Mouse (Mus musculus) adrenal gland, adult 2 months (tissue): ENCODE data around the gene Unc79. TPM values are rescaled to one million over a fixed set of nuclear protein-coding genes. Genes with fewer than 3 reads are reported as not detected.

Source experiments
- DNase-seq: peaks from one replicate; pipeline ENCODE4 v3.0.0; 2021
- microRNA-seq, 2 experiments: library from miRNA; unstranded; fragments of <30 nt; microRNA quantifications; one replicate each; pipeline ENCODE4 v1.2.0; 2021
- polyA plus RNA-seq: library from polyadenylated mRNA; depleted of rRNA; stranded (reverse); fragments of >200 nt; gene quantifications from 2 replicates; pipeline ENCODE4 v1.2.3, GENCODE M21; 2012; rRNA removed
- total RNA-seq, 2 experiments: library from RNA; stranded (reverse); gene quantifications; 2 replicates each; pipeline ENCODE4 v1.2.3; 2021

The Unc79 gene
- total and polyA plus RNA-seq, 3 experiments, result 1.5 to 8.1 (median 4.4) TPM

DNA sequence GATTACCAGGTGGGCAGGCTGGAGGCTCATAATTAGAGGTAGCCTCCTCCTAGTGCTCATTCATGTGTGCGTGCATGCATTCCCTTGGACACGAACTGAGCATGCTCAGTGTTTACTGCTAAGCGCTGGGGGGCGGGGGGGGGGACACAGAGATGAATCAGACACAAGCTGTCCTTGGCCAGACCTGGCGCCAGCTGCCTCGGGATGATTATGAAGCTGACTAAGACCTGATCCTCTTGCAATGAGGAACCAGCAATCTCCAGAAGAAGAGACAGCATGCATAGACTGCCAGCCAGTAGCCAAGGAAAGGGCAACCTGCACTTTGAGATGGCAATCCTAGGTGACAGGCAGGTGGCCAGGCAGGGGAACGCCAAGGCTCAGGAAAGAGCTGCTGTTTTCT is 256.9 kb downstream of the Unc79 start:
- peak; percentile 81 for DNase-seq

DNA sequence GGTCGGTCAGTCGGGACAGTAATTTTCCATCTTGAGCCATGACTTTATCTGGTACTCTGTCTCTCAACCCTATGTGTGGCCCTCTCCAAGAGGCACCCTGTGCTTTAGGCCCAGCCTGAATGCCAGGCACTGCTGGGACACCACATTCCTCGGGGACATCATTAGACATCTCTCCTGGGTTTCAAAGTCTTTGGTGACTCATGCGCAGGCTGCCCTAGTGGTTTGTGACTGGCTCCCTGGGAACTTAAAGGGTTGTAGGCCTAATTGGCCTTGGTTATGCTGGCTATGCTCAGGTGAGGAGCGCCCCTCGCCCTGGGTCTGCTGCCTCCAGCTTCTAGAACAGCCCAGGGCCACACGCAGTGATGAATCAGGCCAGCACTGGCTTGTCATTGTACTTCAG is 260.9 kb downstream of the Unc79 start:
- peak; percentile 40 for DNase-seq

DNA sequence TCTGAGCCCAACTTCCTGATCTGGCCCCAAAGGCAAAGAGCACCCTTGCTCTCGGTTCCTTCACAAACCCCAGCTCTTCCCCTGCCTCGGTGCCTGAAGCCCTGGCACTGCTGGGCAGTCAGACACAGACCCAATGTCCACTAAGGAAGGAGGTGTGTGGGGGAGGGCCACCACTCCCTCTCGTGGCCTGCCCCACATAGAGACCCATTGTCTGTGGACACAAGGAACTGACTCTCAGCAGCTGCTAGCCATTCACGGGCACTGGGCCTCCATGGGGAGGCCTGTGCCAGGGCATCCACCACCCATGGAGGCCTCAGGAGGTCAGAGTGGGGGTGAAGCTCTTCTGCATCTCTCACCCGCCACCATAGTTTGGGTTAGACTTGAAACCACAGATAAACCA is 262.4 kb downstream of the Unc79 start:
- DNase-seq, result no peak

DNA sequence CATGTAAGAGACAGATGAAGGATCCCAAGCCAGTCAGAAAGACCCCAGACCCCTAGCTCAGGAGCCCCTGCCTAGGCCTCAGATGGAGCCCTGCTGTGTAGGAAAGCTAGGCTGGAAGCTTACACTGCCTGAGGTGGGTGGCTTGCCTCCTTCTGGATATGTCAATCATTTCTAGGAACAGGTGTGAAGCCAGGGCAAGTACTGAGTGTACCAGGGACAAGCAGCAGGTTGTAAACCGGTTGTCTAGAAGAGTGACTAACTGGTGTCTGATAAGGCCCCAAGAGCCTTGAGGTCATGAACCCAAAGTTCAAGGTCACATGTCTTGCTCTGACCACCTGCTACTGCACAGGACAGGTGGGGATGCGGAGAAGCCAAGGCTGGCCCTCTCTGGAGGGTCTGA is 264.9 kb downstream of the Unc79 start:
- no peak for DNase-seq

DNA sequence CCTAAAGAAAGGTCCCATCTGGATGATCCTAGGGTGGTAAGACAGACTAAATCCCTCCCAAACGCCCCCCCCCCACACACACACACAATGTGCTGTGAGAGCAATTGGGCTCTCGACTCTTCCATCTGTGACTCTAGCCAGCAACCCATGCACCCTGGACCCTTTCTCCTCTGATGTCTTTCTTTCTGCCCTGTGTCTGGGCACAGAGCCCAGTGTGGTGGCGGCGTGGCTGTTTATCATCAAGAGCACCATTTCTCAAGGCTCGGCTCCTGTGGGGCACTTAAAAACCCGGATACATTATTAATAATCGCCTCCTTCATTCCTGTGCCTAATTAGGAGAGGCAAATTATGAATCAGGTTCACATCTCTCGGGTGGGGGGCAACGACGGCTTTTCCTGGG is 265.6 kb downstream of the Unc79 start:
- peak; percentile 78 for DNase-seq

DNA sequence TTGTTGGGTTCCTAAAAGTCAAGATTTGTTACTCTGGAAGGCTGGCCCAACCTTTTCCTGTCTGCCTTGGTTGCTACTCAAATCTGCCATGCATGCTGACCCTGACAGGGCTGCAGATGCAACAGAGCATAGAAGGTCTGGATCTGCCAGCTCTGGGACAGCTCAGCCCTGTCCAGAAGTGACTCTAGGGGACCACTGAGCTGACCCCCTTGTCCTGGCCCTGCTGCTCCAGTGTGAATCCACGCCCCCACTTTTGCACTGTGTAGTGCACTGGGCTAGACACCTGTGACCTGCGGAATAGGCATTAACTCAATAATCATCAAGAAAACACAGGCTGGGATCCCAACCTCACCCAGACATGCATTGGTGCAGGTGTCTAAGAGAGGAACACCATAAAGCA is 266.1 kb downstream of the Unc79 start:
- no peak for DNase-seq

DNA sequence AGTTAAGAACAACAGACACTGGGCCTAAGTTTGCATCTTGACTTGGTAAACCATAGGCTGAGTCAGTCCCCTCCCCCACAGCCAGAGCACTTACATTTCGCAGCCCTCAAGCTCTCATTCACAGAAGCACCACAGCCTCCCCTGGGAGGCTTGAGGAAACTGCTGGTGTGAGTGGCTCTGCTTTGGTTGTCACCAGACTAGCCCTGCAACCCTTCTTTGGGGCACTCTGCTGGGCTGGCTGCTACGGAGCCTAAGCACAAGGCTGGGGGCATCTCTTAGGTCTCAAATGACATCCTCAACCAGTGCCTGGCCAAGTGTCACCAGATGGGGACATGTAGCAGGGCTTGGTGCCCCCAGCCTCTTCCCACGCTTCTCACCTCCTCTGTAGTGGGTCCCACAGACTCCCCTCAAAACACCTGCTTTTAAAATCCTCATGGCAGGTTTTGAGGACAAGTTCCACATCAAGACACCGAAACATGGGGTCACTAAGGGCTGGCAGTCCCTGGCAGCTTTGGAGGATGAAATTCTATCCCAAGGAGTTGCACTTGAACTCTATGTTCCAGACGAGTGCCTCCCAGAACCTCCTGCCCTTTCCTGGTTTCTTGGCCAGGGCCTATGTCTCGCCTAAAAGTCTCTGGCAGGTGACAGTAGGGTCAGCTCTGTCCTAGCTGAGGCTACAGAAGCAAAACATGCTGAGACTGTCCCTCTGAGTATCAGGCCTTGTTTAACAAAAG is 267.4 kb downstream of the Unc79 start:
- DNase-seq, result no peak

DNA sequence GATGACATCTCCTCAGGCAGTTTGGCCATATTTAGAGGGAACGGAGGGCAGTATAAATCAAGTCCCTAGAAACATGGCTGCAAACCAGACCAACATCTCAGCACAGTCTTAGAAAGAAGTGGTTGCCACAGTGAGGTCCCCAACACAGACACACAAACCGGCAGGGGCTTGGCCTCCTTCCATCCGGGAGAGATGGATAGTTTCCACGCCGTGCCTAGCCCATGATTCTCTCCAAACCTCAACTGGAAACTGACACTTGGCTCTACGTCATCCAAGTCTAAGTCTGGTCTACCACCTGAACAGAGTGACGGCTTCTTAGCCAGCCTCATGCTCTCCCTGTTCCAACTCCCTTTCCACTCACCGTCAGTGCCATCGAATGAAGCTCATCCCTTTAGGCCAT is 275.0 kb downstream of the Unc79 start:
- DNase-seq, result no peak

DNA sequence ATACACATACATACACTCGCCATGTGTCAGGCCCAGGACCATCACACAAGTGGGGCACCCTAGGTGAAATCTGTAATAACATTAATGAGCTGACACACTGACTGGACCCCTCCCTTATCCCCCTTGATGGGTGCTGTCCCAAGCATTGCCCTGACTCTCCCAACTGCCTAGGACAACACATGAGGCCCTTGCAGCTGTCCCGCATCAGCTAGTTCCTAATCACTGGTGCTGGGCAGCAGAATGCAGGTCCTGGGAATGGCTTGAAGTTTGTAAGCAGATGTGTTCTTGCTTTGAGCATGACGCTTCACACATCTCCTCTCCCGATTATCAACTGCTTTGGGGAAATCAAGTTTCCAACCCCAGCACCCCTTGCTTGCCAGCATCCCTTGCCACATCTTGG is 277.5 kb downstream of the Unc79 start:
- no peak for DNase-seq

DNA sequence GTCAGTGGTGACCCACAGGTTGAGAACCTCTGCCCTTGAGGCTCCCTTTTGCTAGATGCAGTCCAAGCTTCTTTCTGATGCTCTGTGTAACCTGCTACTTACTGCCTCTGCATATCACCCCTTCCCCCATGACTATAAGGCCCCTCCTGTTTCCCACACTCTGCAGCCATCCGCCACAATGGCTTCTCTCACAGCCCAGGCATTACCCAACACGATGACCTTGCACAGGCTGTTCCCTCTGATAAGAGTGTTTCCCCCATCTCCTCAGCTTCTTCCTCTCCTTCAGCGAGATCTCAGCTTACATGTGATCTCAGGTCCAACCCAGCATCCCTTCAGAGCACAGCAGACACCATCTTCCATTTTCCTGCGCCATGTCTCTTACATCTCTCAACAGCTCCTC is 280.4 kb downstream of the Unc79 start:
- no peak for DNase-seq

Small RNAs within 50 kb of the gene (microRNA-seq; reads per million reads assigned to microRNA genes)
- gene Gm44324, result 0 reads per million in 2 experiments

Other genes with a start within 250 kb of the Unc79 start
- 10 to 100 TPM; 54.9 to 99.2 TPM for gene Itpk1, start 243.9 kb upstream of the Unc79 start, total RNA-seq
- gene Itpk1, start 243.9 kb upstream of the Unc79 start, polyA plus RNA-seq, result 50.8 and 70.9 TPM in 2 replicates
- gene Moap1, start 205.2 kb upstream of the Unc79 start, total RNA-seq, result 1 to 10 TPM; 3.7 to 7.9 TPM
- 0.56 and 0.81 TPM in 2 replicates for gene Moap1, start 205.2 kb upstream of the Unc79 start, polyA plus RNA-seq
- gene Tmem251, start 205.1 kb upstream of the Unc79 start, total RNA-seq, result 1 to 10 TPM; 7.5 to 8.5 TPM
- gene Tmem251, start 205.1 kb upstream of the Unc79 start, polyA plus RNA-seq, result 3.4 TPM in 2 replicates
- not detected for gene Gm28051, start 191.1 kb upstream of the Unc79 start, total RNA-seq
- gene Gm28051, start 191.1 kb upstream of the Unc79 start, polyA plus RNA-seq, result not detected in 2 replicates
- 10 to 100 TPM; 11.6 to 11.7 TPM for gene Gon7, start 191.1 kb upstream of the Unc79 start, total RNA-seq
- 8.7 and 12.7 TPM in 2 replicates for gene Gon7, start 191.1 kb upstream of the Unc79 start, polyA plus RNA-seq
- 10 to 100 TPM; 31.0 to 32.4 TPM for gene Ubr7, start 190.9 kb upstream of the Unc79 start, total RNA-seq
- gene Ubr7, start 190.9 kb upstream of the Unc79 start, polyA plus RNA-seq, result 8.6 and 9.1 TPM in 2 replicates
- 1 to 10 TPM; 7.4 to 7.9 TPM for gene Gm20604, start 190.2 kb upstream of the Unc79 start, total RNA-seq
- 0.32 and 0.43 TPM in 2 replicates for gene Gm20604, start 190.2 kb upstream of the Unc79 start, polyA plus RNA-seq
- gene Btbd7, start 70.4 kb upstream of the Unc79 start, total RNA-seq, result 10 to 100 TPM; 37.4 to 49.2 TPM
- gene Btbd7, start 70.4 kb upstream of the Unc79 start, polyA plus RNA-seq, result 8.7 and 9.5 TPM in 2 replicates
- gene Cox8c, start 49.5 kb upstream of the Unc79 start, total RNA-seq, result not detected
- not detected in 2 replicates for gene Cox8c, start 49.5 kb upstream of the Unc79 start, polyA plus RNA-seq